Mouse (Mus musculus) mesoderm, embryonic 11.5 days (tissue): Measurements from ENCODE around the gene Dazl.

Experiments
- DNase-seq: peaks from one replicate; pipeline ENCODE4 v3.0.0-alpha.2; 2012; ENCODE audit warnings: low read depth, low spot score

Dazl gene

DNA sequence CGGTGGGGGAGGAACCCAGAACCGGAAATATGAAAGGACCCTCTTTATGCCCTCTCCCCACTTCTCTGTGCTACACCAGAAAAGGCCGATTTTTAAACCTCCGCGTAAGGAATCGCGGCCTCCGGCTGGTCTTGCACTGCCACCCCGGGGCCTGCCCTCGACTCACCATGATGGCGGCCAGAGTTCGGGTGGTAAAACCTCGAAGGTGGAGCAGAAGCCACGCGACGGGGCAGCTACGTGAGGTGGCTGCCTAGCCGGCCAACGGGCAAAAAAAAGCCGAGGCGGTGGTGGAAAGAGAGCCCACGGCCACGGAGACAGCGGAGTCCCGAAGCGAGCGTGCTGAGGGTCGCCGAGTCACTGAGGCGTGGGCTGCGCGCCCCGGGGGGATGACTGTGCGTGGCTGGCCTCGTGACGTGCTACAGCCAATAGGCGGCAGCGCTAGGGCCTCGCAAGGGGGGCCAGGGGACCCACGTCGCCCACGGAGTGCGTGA lies at the start of gene Dazl:
Dazl (minus strand) TSS at position 396 of the 491 bp plus-strand sequence.
- DNase-seq, result no peak

DNA sequence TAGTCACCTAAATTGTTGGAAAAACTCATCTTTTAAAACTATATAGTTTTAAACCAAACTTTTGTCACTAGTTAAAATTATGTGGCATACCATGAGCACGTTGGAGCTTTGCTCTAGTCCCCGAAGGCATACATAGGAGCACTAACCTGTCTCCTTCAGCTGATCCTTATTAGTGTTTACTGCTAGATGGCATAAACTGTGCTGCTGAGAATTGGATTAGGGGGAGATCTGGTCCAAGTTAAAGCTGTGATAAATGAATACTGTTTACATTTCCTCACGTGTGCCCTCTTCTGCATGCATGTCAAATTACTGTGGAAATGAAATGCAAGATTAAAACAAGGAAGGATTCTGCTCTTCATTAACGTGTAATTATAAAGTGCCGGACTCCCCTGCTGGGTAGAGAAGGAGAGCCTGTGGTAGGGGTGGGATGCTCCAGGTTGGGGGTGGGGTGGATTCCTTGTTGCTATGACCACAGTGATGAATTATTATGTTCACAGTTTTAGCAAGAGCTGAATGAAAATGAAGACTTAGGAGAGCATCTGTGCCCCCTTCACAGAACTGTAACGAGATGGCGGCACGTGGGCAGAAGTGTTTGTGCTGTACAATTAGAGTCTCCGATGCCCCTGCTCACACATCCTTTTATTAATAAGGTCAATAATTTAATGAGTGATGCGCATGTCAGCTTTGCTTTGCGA lies 48.6 kb upstream of the Dazl start:
- DNase-seq, result no peak

DNA sequence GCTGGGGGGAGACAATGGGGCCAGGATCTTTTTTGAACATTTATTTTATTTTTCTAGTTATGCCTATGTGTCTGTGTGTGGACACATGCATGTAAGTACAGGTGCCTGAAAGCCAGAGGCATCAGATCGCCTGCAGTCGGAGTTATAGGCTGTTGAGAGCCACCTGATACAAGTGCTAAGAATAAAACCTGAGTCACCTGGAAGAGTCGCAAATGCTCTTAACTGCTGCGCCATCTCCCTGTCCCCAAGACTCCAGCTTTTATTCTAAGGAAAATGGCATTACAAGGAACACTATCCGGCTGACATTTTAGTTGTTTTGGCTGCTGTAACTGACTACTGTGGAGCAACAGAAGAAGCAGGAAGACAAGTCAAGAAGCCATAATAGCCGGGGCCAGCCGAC lies 45.5 kb upstream of the Dazl start:
- no peak for DNase-seq

DNA sequence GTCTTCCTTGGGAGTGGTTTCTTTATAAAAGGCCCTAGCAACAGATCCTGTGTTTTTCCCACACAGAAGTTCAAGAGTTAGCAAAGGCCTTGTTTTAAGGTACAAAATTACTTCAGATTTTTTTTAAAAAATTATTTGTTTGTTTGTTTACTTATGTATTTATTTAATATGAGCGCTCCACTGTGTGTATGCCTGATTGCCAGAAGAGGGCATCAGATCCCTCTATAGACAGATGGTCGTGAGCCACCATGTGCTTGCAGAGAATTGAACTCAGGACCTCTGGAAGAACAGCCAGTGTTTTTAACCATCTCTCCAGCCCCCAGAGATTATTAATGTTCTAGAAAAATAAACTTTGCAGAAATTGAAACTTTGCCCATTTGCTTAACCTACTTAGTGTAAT lies 42.3 kb upstream of the Dazl start:
- no peak for DNase-seq

DNA sequence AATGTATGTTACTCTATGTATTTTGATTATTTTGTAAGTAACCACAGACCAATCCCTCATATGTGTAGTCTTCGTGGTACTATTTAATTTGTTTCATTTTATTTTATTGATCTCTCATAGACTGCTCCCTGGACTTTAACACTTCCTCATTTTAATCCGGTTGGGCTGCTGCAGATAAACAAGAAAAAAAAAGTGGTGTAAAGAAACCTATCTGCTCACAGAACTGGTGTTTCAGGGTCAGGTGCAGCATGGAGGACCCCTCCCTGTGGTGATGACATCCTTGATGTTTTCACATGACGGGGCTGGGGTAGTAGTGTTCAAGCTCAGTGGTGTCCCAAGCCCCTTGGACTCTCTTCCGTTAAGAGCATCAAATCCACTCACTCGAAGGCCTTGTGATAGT lies 41.3 kb upstream of the Dazl start:
- DNase-seq, result no peak

DNA sequence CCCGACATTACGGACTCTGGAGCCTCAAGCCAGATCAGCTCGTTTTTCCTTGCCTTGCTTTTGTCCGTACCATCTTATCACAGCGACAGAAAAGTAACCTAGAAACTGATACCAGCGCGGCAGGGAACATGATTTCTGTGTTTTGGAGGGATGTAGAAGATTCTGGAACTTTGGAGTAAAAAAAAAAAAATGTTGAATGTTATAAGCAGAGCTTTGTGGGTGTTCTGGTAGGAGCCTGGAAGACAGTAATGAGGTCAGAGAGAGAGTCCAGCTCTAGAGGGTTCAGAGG lies 38.5 kb upstream of the Dazl start:
- no peak for DNase-seq

DNA sequence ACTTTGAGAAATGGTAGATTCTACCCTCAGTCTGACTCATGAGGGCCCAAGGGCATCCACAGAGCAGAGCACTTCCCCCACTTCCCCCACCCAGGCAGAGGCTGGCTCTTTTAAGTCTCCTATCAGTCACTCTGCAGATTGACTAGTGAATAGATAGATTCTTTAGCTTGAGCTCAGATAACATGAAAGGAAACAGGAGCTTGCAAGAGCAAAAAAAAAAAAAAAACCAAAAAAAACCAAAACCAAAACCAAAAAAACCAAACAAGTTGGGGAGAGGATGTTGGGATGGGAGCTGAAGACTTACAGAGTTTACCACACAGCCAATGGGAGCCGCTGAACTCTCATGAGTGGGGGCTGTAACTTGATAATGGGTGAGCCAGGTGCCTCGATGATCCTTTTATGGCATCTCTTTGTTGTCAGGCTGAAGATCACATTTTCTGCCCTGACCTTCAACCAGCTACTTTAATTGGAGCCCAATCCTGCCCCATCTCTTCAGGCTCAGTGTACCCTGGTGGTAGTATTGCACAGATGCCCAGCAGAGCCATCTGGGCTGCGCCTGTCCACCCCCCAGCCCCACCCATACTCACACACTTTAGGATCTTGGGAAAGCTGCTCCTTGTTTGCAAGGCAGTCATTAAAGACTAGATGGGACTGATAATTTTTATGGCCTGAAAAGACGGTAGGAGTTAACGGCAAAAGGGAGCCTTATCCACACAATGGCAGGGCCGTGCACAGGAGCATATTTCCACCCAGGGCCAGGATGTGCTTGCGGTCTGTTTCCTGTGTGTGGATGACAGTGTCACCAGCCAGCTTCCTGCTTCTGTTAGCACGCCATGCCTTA lies 38.0 kb upstream of the Dazl start:
- DNase-seq, result no peak

DNA sequence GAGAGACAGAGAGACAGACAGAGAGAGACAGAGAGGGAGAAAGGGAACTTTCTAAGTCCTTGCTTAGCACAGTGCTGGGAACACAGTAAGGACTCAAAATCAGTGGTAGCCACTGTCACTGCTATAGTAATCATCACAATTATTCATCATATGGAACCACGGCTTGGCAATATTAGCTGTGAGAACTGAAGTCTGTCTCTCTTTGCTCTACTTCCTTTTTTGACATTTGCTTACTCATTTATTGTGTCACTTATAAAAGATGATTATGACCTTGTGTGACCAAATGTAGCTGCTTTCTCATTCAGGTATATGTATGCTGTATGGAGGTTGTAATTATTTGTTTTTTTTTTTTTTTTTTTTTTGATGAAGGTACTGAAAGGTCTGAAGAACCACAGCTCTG lies 36.8 kb upstream of the Dazl start:
- DNase-seq, result no peak

DNA sequence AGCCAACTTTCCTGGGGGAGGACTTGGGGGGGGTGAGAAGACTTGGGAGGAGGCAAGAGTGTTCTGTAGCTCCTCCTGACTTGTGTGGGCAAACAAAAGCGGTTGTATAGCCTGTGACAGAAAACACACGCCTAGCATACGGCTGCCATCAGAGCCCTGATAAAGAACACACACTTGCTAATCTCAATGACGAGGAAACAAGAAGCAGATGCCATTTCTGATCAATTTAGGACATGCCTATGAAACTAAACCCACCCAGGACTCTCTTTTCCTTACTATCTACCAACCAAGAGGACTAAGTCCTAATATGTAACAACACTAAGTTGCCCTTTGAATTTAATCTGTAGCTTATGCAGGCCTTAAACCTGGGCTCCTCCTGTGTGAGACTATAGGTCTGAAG lies 31.2 kb upstream of the Dazl start:
- no peak for DNase-seq

DNA sequence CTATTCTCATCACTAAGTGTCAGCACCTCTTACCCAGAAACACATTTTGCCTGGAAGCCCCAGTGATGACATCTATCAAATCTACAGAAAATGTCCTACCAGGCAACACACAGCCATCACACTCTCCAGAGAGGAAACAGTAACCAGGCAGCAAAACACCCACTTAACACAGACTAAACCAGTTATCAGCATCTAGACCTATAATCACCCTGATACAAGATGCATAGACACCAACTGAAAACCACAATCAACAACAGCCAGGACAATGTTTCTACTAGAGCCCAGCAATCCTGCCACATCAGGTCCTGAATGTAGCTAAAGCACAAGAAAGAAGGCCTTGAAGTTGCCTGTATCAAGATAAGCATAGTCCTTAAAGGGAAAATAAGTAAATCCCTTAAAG lies 25.4 kb upstream of the Dazl start:
- DNase-seq, result no peak

DNA sequence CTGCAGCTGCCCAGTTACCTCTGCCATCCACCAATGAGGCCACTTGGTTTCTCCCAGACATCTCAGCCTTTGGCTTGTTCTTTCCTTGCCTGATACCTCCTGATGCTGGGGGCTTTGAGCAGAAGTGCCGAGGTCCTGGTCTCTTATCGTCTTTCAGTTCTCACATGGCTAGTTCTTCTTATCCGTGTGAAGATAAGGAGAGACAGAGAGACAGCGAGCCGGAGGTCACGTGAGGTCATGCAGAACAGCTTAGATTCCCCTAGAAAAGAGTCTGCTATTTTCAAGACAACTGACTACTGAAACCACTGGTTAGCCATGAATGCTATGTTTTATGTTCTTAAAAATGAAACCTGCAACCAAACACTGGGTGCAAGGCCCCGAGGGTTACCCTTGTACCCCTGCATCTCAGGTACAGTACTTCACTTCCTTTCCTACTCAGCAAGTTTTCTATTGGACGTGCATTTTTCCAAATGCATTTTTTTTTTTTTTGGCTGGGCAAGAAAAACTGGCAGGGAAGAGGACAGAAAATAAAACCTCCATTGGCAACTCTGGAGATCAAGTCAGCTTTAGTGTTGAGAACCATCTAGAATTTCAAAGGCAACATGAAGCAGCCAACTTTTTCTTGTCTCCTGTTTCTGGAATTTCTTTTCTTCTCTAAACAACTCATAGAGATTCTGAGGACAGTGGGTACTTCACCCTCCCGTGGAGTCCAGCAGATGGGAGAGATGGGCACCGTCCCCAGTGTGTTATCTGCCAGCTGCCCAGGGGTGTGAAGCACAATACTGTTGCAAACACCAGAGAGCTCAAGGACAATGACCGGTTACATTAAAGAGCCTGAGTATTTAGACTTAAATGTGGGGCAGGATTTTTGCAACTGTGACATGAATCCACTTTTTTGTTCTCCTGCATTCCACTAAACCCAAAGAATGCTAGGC lies 23.0 kb upstream of the Dazl start:
- no peak for DNase-seq

DNA sequence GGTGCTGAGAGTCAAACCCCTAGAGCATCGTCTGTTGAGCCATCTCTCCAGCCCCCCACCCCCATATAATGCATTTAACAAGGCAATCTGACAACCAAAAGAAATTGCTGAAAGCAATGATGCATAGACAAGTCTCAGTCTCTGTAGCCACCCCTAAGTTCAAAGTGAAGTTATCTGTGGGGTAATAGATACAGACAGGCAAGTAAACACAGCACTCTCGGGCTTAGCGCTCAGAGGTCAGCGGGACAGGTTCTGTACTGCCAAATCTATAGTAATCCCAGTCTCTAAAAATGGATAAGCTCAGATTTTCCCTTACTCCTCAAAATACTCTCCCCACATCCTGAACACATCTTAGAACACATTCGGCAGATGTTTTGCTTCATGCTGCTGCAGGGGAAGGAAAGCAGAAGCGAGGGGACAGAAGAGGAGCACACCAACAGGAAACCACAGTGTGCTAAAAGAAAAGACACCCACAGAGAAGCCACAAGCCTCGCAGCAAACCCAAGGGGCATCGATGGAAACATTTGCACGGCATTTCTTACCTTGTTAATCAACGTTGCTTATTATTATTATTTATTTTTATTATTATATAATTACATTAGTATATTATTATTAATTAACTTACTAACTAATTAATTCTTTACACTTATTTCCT lies 16.8 kb upstream of the Dazl start:
- no peak for DNase-seq

DNA sequence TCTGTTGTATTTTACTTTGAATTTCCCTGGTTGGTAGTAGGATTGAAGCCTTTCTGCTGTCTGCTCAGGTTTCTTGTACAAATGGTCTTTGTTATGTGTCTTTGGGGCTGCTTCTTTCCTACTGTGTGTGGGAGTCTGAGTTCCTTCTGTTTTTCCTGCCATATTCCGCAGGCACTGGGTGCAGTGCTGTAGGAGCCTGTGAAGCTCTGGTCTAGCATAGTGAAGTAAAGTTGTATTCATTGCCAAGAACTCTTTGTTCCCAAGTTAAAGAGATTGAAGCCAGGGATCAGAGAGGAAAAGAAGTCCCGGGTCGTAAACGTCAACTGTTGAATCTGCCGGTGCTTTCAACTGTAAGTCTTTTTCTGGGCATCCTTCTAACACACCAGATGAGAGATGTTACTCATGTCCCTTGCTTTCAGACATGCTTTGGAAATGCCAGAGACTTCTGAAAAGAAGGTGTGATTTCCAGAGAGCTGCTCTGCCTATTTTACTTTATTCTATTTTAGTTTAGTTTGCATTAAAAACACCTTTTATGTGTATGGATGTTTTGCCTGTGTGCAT lies 16.2 kb upstream of the Dazl start:
- no peak for DNase-seq

DNA sequence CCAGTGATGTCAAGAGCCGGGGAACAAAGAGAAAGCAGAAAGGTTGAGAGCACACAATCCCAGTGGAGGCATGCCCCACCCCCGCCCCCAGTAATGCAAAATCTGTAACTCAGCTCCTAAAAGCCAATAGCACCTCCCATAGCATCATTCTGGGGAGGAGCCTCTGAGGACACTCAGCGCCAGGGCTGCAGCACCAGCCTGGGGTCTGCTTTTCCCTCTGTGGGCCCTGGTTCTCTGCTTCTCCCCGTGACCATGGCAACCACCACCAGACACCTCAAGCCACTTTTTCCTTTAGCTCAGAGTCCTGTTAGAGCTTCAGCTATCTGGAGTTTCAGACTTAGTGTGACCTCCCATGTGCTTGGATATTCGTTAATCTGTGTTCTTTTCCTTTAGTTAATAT lies 15.4 kb upstream of the Dazl start:
- DNase-seq, result no peak

DNA sequence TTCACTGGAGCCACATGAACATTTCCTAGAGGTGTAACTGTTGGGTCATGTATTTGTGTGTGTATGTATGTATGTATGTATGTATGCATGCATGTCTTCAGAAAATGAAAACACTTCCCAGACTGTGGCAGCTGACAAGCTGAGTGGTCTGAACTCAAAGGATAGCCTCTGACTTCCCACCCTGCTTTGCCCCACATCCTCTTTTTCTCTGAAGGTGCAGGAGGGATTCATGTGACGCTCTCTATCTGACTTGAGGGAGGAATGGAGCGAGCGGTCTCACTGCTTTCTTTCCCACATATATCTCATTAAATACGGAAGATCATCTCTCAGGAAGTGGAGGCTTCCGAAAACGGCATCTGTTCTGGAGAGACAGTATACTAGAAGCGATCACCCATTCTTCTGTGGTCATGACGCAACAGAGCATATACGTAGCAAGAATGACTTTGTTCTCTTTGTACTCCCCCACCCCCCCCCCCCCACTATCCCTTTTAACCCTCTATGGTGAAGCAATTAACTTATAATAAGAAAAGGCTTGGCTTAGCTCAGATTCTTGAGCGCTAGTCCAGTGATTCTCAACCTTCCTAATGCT lies 14.7 kb upstream of the Dazl start:
- no peak for DNase-seq

DNA sequence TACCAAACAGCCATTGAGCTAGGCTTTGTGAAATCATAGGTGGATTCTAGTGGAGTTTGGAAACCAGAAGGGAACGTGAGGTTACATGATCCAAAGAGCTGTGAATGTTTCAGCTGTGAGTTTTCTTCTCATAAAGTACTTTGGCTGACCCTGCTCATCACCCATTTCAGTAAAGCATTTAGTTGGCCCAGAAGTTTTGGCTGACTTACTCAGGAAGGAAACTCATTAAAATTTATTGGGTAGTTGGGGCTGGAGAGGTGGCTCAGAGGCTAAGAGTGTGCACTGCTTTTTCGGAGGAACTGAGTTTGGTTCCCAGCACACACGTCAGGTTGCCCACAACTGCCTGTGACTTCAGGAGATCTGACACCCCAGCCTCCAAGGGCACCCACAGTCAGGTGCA lies 9.4 kb upstream of the Dazl start:
- DNase-seq, result no peak

DNA sequence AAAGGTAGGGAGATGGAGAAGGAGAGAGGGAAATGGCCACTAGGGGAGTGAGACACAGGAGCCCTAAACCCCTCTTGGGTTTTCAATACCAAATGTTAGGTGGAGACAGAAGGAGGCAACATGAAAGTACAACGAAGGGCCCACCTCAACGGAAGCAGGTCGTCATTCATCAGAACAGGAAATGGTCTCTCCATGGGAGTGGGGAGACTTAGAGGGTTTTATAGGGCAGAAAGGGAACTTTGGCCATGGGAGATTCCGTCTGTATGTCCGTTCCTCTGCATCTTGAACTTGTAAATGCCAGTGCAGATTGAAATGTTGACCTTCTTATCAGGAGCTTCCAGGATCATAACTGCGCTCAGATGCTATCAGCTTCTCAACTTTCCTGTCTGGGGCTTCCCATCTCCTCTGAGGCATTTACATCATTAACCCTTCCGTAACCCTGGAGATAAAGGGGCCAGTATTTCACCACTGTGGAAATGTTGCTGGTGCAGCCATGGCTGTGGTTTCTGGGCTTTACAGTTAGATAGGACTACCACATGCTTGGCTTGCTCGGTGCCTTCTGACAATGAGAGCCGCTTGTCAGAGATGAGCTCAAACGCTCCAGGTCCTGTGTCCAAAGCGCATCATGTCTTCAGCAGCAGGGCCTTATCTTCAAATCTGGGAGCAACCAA lies 6.9 kb upstream of the Dazl start:
- DNase-seq, result no peak

DNA sequence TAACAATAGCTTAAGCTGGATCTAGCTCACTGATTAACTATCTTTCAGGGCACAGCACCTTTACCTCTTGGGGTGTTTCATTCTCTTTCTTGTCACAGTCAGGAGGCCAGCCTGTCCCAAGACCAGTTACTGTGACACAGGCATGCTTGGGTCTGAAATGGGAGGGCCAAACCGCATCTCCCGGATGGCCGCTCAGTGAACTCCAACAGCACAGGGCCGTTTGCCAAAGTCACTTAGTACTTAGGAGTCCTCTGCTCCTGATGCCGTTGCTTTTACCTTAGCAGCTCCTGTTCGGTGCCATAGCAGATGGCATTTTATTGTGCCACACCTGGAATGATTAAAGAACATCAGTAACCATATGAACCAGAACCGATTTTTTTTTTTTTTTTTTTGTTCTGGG lies 5.4 kb upstream of the Dazl start:
- DNase-seq, result no peak

DNA sequence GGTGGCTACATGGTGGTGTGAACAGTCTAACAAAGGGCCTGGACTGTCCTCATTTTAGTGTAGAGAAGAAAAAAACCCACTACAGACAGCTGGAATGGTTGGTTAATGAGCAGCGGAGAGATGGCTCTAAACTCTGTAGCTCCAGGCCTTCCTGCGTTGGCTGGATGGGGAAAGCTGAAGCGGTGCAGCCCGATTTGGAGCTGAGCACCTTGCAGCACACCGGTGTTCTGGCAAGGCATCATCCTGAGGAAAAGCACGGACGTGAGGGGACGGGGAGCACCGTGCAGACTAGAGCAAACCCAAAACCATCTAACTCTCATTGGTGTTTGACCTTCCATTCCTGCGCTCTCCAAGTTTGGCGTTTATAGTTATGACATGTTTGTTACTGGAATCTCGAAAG lies 1.3 kb upstream of the Dazl start:
- no peak for DNase-seq

DNA sequence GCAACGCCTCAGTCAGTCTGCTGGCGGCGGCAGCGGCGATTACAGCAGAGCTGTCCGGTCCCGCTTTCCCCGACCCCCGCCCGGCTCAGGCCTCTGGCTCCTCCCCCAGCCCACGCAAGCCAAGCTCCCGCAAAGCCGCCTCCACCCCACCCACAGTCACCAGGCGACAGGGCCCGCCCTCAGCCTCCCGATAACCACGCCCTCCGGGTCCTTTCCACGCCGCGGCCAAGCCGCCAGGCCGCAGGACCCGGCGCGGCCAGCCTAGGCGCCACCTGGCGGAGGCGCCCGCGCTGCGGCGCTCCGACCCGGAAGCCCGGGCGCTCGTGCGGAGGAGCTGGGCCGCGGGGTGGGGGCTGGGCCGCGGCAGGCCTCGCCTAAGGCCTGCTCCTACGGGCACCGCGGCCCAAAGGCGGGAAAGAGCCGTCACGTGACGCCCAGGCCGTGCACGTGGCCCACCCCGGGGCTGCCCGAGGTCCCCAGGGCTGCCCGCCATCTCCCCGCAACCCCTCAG lies 720 bp downstream of the Dazl start:
- peak; percentile 95 for DNase-seq
